Mouse (Mus musculus): ENCODE measurements around the gene Wiz. TPM values are rescaled to one million over a fixed set of nuclear protein-coding genes. Genes with fewer than 3 reads are reported as not detected.
A peak's percentile ranks its signal among the peaks of the same experiment; 100 is the strongest.

Wiz gene
- polyA plus RNA-seq, 1 experiment from 2014 or later = 36.9 TPM

DNA sequence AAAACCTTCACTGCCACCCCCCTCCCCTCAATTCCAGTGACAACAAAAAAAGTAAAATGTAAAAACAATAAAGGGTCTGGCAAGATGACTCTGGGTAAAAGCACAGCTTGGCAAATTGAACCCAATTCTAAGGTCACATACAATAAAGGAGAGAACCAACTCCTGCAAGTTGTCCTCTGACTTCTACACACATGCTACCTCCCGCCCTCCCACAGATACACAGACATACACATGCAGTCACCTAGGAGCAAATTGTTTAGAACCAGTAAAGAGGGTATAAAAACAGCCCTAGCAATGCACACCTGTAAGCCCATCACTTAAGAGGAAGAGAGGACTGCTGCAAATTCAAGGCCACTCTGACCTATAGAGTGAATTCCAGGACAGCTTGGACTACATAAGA lies 66.4 kb downstream of the Wiz start:
- Histone ChIP-seq H3K9me3 (ENCODE audit: control insufficient read depth, low read length) (no peaks in the 10 kb centered on the region), H3K4me1 (ENCODE audit: control insufficient read depth, insufficient read depth, low read length) (peaks cover 18% of the 10 kb centered on the region), H3K4me3 (ENCODE audit: low read depth, low read length) (no peak overlapping the region), H3K36me3 (ENCODE audit: control insufficient read depth, insufficient read depth, low read length) (0 out of 2 replicates have a peak, but pooled peaks cover 4% of the 10 kb centered on the region), H3K27me3 (ENCODE audit: control insufficient read depth, insufficient read depth, low read length) (no peaks in the 10 kb centered on the region), H3K4me2 (no peak overlapping the region), H3K9ac (ENCODE audit: low read length) (no peak overlapping the region), H3K27ac (ENCODE audit: low read depth, low read length) (no peak overlapping the region)
- ATAC-seq (ENCODE audit: low FRiP score) (no peak), DNase-seq (ENCODE audit: low spot score, missing footprints) (peak; percentile 69)
- 80% methylated on average over 1 of the region's 1 CpGs for WGBS

DNA sequence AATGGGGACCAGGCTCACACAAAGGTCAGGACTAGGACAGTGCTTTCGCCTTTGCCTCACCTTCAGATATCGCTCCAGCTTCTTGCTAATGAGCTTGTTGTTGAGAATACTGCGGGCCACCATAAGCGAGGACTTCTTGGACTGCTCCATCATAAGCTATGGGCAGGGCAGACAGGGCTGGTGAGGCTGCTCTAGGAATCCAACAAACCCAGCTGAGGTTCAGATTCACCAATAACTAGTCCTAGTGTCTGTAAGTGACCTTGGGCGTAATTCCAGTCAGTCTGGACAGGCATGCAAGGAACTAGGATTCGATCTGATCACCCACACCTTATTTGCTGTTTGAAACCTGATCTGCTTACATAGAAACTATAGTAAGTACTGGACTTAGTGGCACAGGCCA lies 67.4 kb downstream of the Wiz start:
- Histone ChIP-seq H3K27me3 (ENCODE audit: control insufficient read depth, insufficient read depth, low read length) (no peaks in the 10 kb centered on the region), H3K4me3 (ENCODE audit: low read depth, low read length) (peak overlapping the region; percentile 87), H3K36me3 (ENCODE audit: control insufficient read depth, insufficient read depth, low read length) (peaks cover 8% of the 10 kb centered on the region), H3K9ac (ENCODE audit: low read length) (peak overlapping the region; percentile 90), H3K4me2 (peak overlapping the region; percentile 88), H3K4me1 (ENCODE audit: control insufficient read depth, insufficient read depth, low read length) (peaks cover 18% of the 10 kb centered on the region), H3K9me3 (ENCODE audit: control insufficient read depth, low read length) (no peaks in the 10 kb centered on the region), H3K27ac (ENCODE audit: low read depth, low read length) (peak overlapping the region; percentile 87)
- DNase-seq (ENCODE audit: low spot score, missing footprints) = peak; percentile 86
- ATAC-seq (ENCODE audit: low FRiP score) = no peak
- 25% methylated on average over 6 of the region's 6 CpGs for WGBS

DNA sequence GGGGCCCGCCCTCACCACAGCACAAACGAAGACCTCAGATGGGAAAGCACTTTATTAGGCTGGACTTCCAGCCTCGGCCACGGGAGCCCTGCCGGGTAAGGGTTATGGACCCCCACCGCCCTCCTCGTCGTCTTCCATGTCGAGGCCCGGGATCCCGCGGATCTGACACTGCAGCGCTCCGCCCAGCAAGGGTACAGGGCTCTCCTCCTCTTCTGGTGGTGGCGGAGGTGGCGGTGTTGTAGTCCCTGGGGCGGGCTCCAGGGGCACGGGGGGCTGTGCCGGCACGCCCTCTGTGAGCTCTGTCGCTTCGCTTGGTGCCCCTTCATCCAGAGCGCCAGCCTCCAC lies 67.9 kb downstream of the Wiz start:
- peak overlapping the region; percentile 90 for H3K9ac ChIP-seq (ENCODE audit: low read length)
- H3K36me3 ChIP-seq (ENCODE audit: control insufficient read depth, insufficient read depth, low read length) = peaks cover 10% of the 10 kb centered on the region
- peaks cover 18% of the 10 kb centered on the region for H3K4me1 ChIP-seq (ENCODE audit: control insufficient read depth, insufficient read depth, low read length)
- H3K27me3 ChIP-seq (ENCODE audit: control insufficient read depth, insufficient read depth, low read length) = no peaks in the 10 kb centered on the region
- 1% methylated on average over 23 of the region's 23 CpGs for WGBS
- ATAC-seq (ENCODE audit: low FRiP score) (peak; percentile 79), DNase-seq (ENCODE audit: low spot score, missing footprints) (no peak)
- peak overlapping the region; percentile 88 for H3K4me2 ChIP-seq
- H3K9me3 ChIP-seq (ENCODE audit: control insufficient read depth, low read length) = no peaks in the 10 kb centered on the region
- H3K4me3 ChIP-seq (ENCODE audit: low read depth, low read length) = peak overlapping the region; percentile 87
- peak overlapping the region; percentile 87 for H3K27ac ChIP-seq (ENCODE audit: low read depth, low read length)

DNA sequence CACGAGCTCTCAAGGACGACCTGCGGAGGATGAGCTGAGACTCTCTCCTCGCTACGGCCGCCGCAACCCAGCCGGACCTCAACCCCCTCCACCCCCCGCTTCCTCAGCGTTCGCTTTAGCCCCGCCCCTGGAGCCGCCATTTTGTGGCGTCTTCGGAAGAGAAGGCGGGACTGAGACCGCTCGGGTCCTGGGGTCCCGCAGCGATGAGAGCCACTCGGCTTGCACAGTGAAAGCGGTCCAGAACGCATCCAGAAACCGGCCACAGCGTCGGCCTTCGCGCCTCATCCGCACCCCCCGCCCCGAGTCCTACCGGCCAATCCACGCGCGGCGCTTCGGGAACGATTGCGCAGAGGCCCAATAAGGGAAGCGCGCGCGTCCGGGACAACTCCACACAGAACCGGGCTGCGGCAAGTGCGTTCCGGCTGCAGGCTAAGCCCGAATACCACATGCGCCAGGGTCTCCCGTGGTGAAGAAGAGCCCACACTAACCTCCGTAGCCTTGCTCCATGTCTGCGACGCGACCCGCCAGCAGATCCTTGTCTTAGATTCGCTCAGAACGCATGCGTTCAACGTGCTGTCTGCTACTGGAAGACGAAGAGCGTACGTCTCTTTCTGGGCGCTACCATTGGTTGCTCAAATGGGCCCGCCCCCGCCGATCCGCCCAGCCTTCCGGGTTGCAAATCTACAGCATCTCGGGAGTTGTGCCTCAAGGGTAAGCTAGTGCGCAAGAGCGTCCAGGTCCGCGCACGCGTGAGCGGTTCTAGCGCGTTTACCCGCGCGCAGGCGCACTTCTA lies 68.4 kb downstream of the Wiz start, which contains the start of gene Akap8:
TSS of gene Akap8 (minus strand) at position 642 of the 793 bp plus-strand sequence.
- H3K9ac ChIP-seq (ENCODE audit: low read length) = peak within 1 kb of the TSS; percentile 90
- peak within 1 kb of the TSS; percentile 92 for H3K4me2 ChIP-seq
- DNase-seq (ENCODE audit: low spot score, missing footprints) (peak; percentile 99), ATAC-seq (ENCODE audit: low FRiP score) (peak; percentile 97)
- peaks cover 15% of the 10 kb centered on the region for H3K36me3 ChIP-seq (ENCODE audit: control insufficient read depth, insufficient read depth, low read length)
- H3K4me3 ChIP-seq (ENCODE audit: low read depth, low read length) = peak within 1 kb of the TSS; percentile 87
- H3K4me1 ChIP-seq (ENCODE audit: control insufficient read depth, insufficient read depth, low read length) = peaks cover 18% of the 10 kb centered on the region
- no peaks in the 10 kb centered on the region for H3K27me3 ChIP-seq (ENCODE audit: control insufficient read depth, insufficient read depth, low read length)
- no peaks in the 10 kb centered on the region for H3K9me3 ChIP-seq (ENCODE audit: control insufficient read depth, low read length)
- H3K27ac ChIP-seq (ENCODE audit: low read depth, low read length) = peak within 1 kb of the TSS; percentile 87
- under 1% methylated on average over 83 of the region's 83 CpGs for WGBS

DNA sequence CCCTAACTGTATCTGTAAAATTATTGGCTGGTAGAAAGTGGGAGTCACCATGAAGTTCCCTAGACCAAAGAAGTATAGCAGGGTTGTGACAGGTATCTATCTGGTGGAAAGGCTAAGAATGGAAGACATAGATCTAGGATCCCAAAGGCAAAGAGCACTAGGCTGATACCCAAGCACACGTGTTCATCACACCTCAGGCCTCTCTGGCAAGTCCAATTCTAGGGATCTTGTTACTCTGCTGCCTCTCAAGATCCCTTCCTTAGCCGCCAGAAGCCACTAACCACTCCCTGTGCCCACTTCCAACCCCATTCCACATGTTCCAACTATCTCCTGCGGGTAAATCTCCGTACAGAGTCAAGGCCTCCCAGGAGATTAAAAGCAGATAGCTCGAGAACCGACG lies 69.3 kb downstream of the Wiz start:
- peaks cover 19% of the 10 kb centered on the region for H3K36me3 ChIP-seq (ENCODE audit: control insufficient read depth, insufficient read depth, low read length)
- under 1% methylated on average over 7 of the region's 7 CpGs for WGBS

DNA sequence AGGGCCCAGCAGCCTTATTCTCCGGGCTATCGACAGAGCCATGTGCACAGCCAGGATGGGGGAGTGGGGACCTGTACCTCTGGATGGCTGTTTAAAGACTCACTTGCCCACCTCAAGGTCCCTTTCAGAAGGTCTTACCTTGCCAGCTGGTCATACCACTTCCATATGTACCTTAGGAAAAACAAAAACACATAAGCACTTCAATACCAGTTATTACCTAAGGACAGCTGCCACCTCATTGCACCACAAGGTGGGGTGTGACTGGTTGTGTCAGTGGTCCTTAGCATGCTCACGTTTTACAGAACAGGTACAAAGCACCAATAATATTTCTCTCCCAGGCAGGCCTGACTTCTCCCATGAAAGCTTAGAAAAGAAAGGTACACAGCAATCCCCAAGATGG lies 71.5 kb downstream of the Wiz start:
- 91% methylated on average over 3 of the region's 3 CpGs for WGBS
- ATAC-seq (ENCODE audit: low FRiP score) = no peak
- Histone ChIP-seq H3K4me1 (ENCODE audit: control insufficient read depth, insufficient read depth, low read length) (peaks cover 18% of the 10 kb centered on the region), H3K27ac (ENCODE audit: low read depth, low read length) (no peak overlapping the region), H3K4me3 (ENCODE audit: low read depth, low read length) (no peak overlapping the region), H3K9ac (ENCODE audit: low read length) (no peak overlapping the region), H3K9me3 (ENCODE audit: control insufficient read depth, low read length) (no peaks in the 10 kb centered on the region), H3K36me3 (ENCODE audit: control insufficient read depth, insufficient read depth, low read length) (peaks cover 32% of the 10 kb centered on the region), H3K4me2 (no peak overlapping the region), H3K27me3 (ENCODE audit: control insufficient read depth, insufficient read depth, low read length) (no peaks in the 10 kb centered on the region)
- DNase-seq (ENCODE audit: low spot score, missing footprints) = peak; percentile 81

More for the DNA sequence above, 69.3 kb downstream of the Wiz start:
- peak overlapping the region; percentile 87 for H3K4me3 ChIP-seq (ENCODE audit: low read depth, low read length)
- H3K27ac ChIP-seq (ENCODE audit: low read depth, low read length) = peak overlapping the region; percentile 87; the same call in 1 of the 2 replicates
- H3K9me3 ChIP-seq (ENCODE audit: control insufficient read depth, low read length) = no peaks in the 10 kb centered on the region
- peaks cover 18% of the 10 kb centered on the region for H3K4me1 ChIP-seq (ENCODE audit: control insufficient read depth, insufficient read depth, low read length)
- ATAC-seq (ENCODE audit: low FRiP score) (no peak), DNase-seq (ENCODE audit: low spot score, missing footprints) (no peak)
- H3K9ac ChIP-seq (ENCODE audit: low read length) = peak overlapping the region; percentile 80
- peak overlapping the region; percentile 92 for H3K4me2 ChIP-seq
- H3K27me3 ChIP-seq (ENCODE audit: control insufficient read depth, insufficient read depth, low read length) = no peaks in the 10 kb centered on the region

DNA sequence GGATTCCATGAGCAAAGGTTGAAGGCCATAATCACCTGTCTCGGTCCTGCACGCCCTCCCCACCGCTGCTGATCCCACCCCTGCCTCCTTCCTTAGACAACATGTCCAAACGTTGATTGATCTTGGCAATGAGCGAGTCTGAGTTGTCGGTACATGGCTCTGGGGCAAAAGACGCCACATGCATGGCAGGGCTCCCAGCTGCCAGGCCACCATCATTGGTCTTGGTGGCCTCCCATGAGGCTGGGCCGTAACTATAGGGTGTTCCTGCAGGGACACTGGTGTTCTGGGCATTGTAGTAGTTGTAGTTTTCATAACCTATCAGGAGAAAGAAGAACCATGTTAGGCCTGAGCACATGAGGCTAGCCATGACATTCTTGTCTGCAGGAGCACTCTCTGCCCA lies 72.2 kb downstream of the Wiz start:
- peaks cover 13% of the 10 kb centered on the region for H3K4me1 ChIP-seq (ENCODE audit: control insufficient read depth, insufficient read depth, low read length)
- H3K4me3 ChIP-seq (ENCODE audit: low read depth, low read length) = no peak overlapping the region
- H3K36me3 ChIP-seq (ENCODE audit: control insufficient read depth, insufficient read depth, low read length) = peaks cover 38% of the 10 kb centered on the region
- no peaks in the 10 kb centered on the region for H3K9me3 ChIP-seq (ENCODE audit: control insufficient read depth, low read length)
- no peak overlapping the region for H3K27ac ChIP-seq (ENCODE audit: low read depth, low read length)
- no peaks in the 10 kb centered on the region for H3K27me3 ChIP-seq (ENCODE audit: control insufficient read depth, insufficient read depth, low read length)
- WGBS = 97% methylated on average over 8 of the region's 8 CpGs
- no peak overlapping the region for H3K4me2 ChIP-seq
- DNase-seq (ENCODE audit: low spot score, missing footprints) = peak; percentile 61
- ATAC-seq (ENCODE audit: low FRiP score) = no peak
- H3K9ac ChIP-seq (ENCODE audit: low read length) = no peak overlapping the region

DNA sequence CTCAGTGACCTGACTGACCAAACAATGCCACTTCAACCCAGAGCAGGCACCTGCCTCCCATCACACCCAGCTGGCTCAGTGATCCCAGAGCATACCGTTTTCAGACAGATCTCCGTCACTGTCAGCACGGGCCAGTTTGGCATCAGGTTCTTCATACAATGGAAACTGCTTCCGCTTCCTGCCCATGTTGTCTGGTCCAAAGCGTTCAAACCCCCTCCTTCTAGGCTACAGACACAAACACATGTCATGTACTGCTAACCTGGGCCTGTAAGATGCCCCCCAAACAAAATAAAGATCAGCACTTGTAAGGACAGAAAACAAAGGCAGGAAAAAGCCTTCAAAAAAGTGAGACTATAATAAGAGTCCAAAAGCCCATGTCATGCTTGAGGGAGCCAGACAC lies 73.7 kb downstream of the Wiz start:
- Histone ChIP-seq H3K9me3 (ENCODE audit: control insufficient read depth, low read length) (no peaks in the 10 kb centered on the region), H3K4me2 (no peak overlapping the region), H3K4me1 (ENCODE audit: control insufficient read depth, insufficient read depth, low read length) (peaks cover 9% of the 10 kb centered on the region), H3K27ac (ENCODE audit: low read depth, low read length) (no peak overlapping the region), H3K4me3 (ENCODE audit: low read depth, low read length) (no peak overlapping the region), H3K36me3 (ENCODE audit: control insufficient read depth, insufficient read depth, low read length) (peaks cover 48% of the 10 kb centered on the region), H3K9ac (ENCODE audit: low read length) (no peak overlapping the region), H3K27me3 (ENCODE audit: control insufficient read depth, insufficient read depth, low read length) (no peaks in the 10 kb centered on the region)
- ATAC-seq (ENCODE audit: low FRiP score) (no peak), DNase-seq (ENCODE audit: low spot score, missing footprints) (peak; percentile 51)
- WGBS = 92% methylated on average over 5 of the region's 5 CpGs

DNA sequence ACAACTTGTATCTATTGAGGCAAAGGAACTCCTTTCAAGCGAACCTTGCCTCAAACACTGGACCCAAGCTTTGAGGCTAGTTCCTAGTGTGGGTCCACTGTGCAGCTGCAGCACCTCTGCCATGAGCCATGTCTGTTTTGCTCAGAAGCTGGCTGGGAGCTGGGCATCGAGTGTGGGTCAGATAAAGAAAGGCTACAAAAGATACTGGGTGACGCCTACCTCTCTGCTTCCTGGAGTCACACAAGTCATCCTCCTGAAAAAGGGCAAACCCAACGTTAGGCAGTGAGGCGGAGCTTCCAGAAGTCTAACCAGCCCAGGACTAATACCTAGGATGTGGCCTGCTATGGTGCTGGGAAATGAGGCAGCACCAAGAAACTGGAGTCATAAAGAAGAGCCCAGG lies 75.3 kb downstream of the Wiz start:
- Histone ChIP-seq H3K4me1 (ENCODE audit: control insufficient read depth, insufficient read depth, low read length) (peaks cover 2% of the 10 kb centered on the region; the same call in 1 of the 2 replicates), H3K36me3 (ENCODE audit: control insufficient read depth, insufficient read depth, low read length) (peaks cover 61% of the 10 kb centered on the region), H3K9me3 (ENCODE audit: control insufficient read depth, low read length) (no peaks in the 10 kb centered on the region), H3K9ac (ENCODE audit: low read length) (no peak overlapping the region), H3K27ac (ENCODE audit: low read depth, low read length) (no peak overlapping the region), H3K4me3 (ENCODE audit: low read depth, low read length) (no peak overlapping the region), H3K4me2 (no peak overlapping the region), H3K27me3 (ENCODE audit: control insufficient read depth, insufficient read depth, low read length) (no peaks in the 10 kb centered on the region)
- 85% methylated on average over 5 of the region's 5 CpGs for WGBS
- DNase-seq (ENCODE audit: low spot score, missing footprints) (no peak), ATAC-seq (ENCODE audit: low FRiP score) (no peak)

All from midbrain, embryonic 11.5 days (tissue).